Mouse (Mus musculus): ENCODE results near the gene Cdkn2d.

DNA sequence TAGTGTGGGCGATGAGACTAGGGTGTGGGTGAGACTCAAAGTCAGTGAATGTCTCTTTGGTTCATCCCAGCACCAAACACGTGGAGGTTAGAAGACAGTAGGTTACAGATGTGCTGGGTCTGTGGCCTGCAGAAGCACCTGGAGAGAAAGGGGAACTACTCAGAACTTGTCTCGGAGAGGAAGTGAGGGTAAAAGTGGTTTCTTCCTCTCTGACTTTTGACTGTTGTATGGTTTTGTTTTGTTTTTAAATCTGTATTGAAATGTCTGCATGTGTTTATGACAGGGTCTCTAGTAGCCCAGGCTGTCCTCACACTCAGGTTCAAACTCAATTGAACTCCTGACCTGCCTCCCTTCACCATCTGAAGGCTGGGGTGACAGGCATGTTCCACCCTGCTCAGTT is 36.8 kb upstream of the Cdkn2d start:
- TF ChIP-seq CTCF (IDR thresholded peaks at IDR 0.05; ENCODE audit: low read depth) (no peak), EP300 (optimal IDR thresholded peaks at IDR 0.05) (no peak)
